Mouse (Mus musculus) hindbrain, embryonic 13.5 days (tissue): ENCODE data around the gene Espnl. TPM values are rescaled to one million over a fixed set of nuclear protein-coding genes. Genes with fewer than 3 reads are reported as not detected.

Source experiments
- ATAC-seq: fragments of 200-750 bp; cut with Nextera tagmentation; 2 replicates; pipeline ENCODE4 v1.8.0; 2017; ENCODE audit warnings: moderate TSS enrichment; ENCODE audit not compliant: low FRiP score
- H3K27ac ChIP-seq: fragments of 300-500 bp; sonication (generic); 2 replicates; pipeline ENCODE4 v1.5.1; 2015; ENCODE audit warnings: inconsistent platforms, mild to moderate bottlenecking, moderate library complexity
- H3K27me3 ChIP-seq: fragments of 300-500 bp; sonication (generic); 2 replicates; pipeline ENCODE4 v1.6.1; 2015; ENCODE audit warnings: mild to moderate bottlenecking, inconsistent platforms
- H3K36me3 ChIP-seq: fragments of 300-500 bp; sonication (generic); 2 replicates; pipeline ENCODE4 v1.6.1; 2015; ENCODE audit warnings: mild to moderate bottlenecking, inconsistent platforms
- H3K4me1 ChIP-seq: fragments of 300-500 bp; sonication (generic); replicated peaks from 2 replicates; pipeline ENCODE4 v1.6.1; 2015; ENCODE audit warnings: inconsistent platforms
- H3K4me2 ChIP-seq: fragments of 300-500 bp; sonication (generic); 2 replicates; pipeline ENCODE4 v1.6.1; 2015; ENCODE audit warnings: inconsistent platforms, mild to moderate bottlenecking, moderate library complexity
- H3K4me3 ChIP-seq: fragments of 300-500 bp; sonication (generic); 2 replicates; pipeline ENCODE4 v1.5.1; 2015; ENCODE audit warnings: mild to moderate bottlenecking, inconsistent platforms
- H3K9ac ChIP-seq: fragments of 300-500 bp; sonication (generic); 2 replicates; pipeline ENCODE4 v1.6.1; 2015; ENCODE audit warnings: mild to moderate bottlenecking, inconsistent platforms
- H3K9me3 ChIP-seq: fragments of 300-500 bp; sonication (generic); 2 replicates; pipeline ENCODE4 v1.6.1; 2016; ENCODE audit warnings: inconsistent platforms
- WGBS: fragments of 180-500 bp; shearing (Covaris S2); methylation state at CpG from one replicate; pipeline ENCODE4 v1.1.7; 2015; 5-methylcytosine and 5-hydroxymethylcytosine counted together
- polyA plus RNA-seq: library from polyadenylated mRNA; unstranded; fragments of >200 nt; fragmentation: Nextera tagmentation; extraction: Ambion mirVana; gene quantifications from 2 replicates; pipeline ENCODE4 v1.2.1, GENCODE M21; 2015

The Espnl gene
- polyA plus RNA-seq, 1 experiment from 2014 or later, result 0.26 TPM

GRCm38 (mm10) chr1:91299026-91299706 is 22.7 kb upstream of the Espnl start:
- WGBS, result 86% methylated on average over 13 of the region's 13 CpGs
- H3K27me3 ChIP-seq, result no peaks in the 10 kb centered on the region
- peaks cover 16% of the 10 kb centered on the region for H3K36me3 ChIP-seq
- peak overlapping the region; percentile 68 for H3K4me2 ChIP-seq
- H3K9ac ChIP-seq, result peak overlapping the region; percentile 83; the same call in 1 of the 2 replicates
- no peaks in the 10 kb centered on the region for H3K9me3 ChIP-seq
- peaks cover 14% of the 10 kb centered on the region for H3K4me1 ChIP-seq
- ATAC-seq, result no peak
- no peak overlapping the region for H3K27ac ChIP-seq
- peak overlapping the region; percentile 88 for H3K4me3 ChIP-seq

DNA sequence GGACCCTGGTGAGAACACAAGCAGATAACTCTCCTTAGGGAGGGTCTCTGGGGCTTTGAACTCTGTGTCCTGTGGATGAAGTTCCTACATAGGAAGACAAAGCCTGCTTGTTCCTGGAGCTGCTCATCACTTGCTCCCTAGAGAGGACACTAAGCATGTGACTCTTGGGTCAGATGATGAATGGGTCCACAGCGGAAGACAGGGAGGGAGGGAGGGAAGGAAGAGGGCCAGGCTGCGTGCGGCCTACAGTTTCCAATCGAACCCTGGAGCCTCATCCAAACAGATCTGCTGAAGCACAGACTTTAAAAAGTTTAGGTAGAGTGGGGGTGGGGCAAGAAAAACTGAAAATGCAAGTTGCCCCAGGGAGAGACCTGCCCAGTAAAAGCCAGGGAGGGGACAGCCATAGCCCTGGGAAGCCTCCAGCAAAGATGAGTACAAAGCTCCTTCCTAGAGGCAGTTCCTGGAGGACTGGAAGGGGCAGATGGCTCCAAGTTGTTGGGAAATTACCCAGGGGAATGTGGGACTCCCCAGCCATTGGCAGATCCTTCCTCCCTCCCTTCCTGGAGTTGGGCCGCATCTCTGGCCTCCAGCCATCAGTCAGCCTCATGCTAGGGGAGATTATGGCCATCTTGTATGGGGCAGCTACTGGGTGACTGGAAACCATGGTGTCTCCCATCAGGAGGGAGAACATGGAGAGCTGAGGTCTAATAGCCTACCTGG is 22.0 kb upstream of the Espnl start:
- peaks cover 14% of the 10 kb centered on the region for H3K4me1 ChIP-seq
- H3K36me3 ChIP-seq, result peaks cover 16% of the 10 kb centered on the region
- H3K9ac ChIP-seq, result no peak overlapping the region
- no peaks in the 10 kb centered on the region for H3K9me3 ChIP-seq
- WGBS, result 72% methylated on average over 5 of the region's 5 CpGs
- no peak overlapping the region for H3K4me3 ChIP-seq
- H3K4me2 ChIP-seq, result no peak overlapping the region
- H3K27ac ChIP-seq, result no peak overlapping the region
- no peak for ATAC-seq
- H3K27me3 ChIP-seq, result no peaks in the 10 kb centered on the region

GRCm38 (mm10) chr1:91301206-91301920 is 20.5 kb upstream of the Espnl start:
- no peak overlapping the region for H3K4me3 ChIP-seq
- H3K27me3 ChIP-seq, result no peaks in the 10 kb centered on the region
- peaks cover 26% of the 10 kb centered on the region for H3K36me3 ChIP-seq
- no peak for ATAC-seq
- H3K27ac ChIP-seq, result no peak overlapping the region
- no peak overlapping the region for H3K9ac ChIP-seq
- H3K4me1 ChIP-seq, result peaks cover 14% of the 10 kb centered on the region
- H3K9me3 ChIP-seq, result no peaks in the 10 kb centered on the region
- WGBS, result 73% methylated on average over 3 of the region's 3 CpGs
- H3K4me2 ChIP-seq, result no peak overlapping the region

GRCm38 (mm10) chr1:91302021-91302420 is 19.9 kb upstream of the Espnl start:
- peaks cover 14% of the 10 kb centered on the region for H3K4me1 ChIP-seq
- no peaks in the 10 kb centered on the region for H3K9me3 ChIP-seq
- H3K9ac ChIP-seq, result no peak overlapping the region
- H3K4me3 ChIP-seq, result no peak overlapping the region
- H3K27me3 ChIP-seq, result no peaks in the 10 kb centered on the region
- H3K4me2 ChIP-seq, result no peak overlapping the region
- ATAC-seq, result no peak
- H3K36me3 ChIP-seq, result peaks cover 30% of the 10 kb centered on the region
- H3K27ac ChIP-seq, result no peak overlapping the region
- 92% methylated on average over 3 of the region's 3 CpGs for WGBS

GRCm38 (mm10) chr1:91304621-91305020 is 17.3 kb upstream of the Espnl start:
- 96% methylated on average over 4 of the region's 4 CpGs for WGBS
- no peaks in the 10 kb centered on the region for H3K27me3 ChIP-seq
- no peak for ATAC-seq
- no peaks in the 10 kb centered on the region for H3K4me1 ChIP-seq
- no peak overlapping the region for H3K27ac ChIP-seq
- no peaks in the 10 kb centered on the region for H3K9me3 ChIP-seq
- H3K9ac ChIP-seq, result no peak overlapping the region
- H3K4me3 ChIP-seq, result no peak overlapping the region
- H3K36me3 ChIP-seq, result peaks cover 55% of the 10 kb centered on the region
- no peak overlapping the region for H3K4me2 ChIP-seq

- no peaks in the 10 kb centered on the region for H3K9me3 ChIP-seq
- H3K4me3 ChIP-seq, result no peak overlapping the region
- no peak overlapping the region for H3K27ac ChIP-seq
- H3K36me3 ChIP-seq, result peaks cover 68% of the 10 kb centered on the region
- H3K9ac ChIP-seq, result no peak overlapping the region
- no peak for ATAC-seq
- H3K4me1 ChIP-seq, result 0 out of 2 replicates have a peak, but pooled peaks cover 3% of the 10 kb centered on the region
- no peaks in the 10 kb centered on the region for H3K27me3 ChIP-seq
- 94% methylated on average over 13 of the region's 13 CpGs for WGBS
- no peak overlapping the region for H3K4me2 ChIP-seq
These were observed 12.3 kb upstream of the Espnl start for GRCm38 (mm10) chr1:91309366-91310085.

- peaks cover 46% of the 10 kb centered on the region for H3K36me3 ChIP-seq
- H3K9ac ChIP-seq, result no peak overlapping the region
- no peak overlapping the region for H3K27ac ChIP-seq
- 0 out of 2 replicates have a peak, but pooled peaks cover 3% of the 10 kb centered on the region for H3K4me1 ChIP-seq
- no peak overlapping the region for H3K4me3 ChIP-seq
- H3K9me3 ChIP-seq, result no peaks in the 10 kb centered on the region
- no peak overlapping the region for H3K4me2 ChIP-seq
- H3K27me3 ChIP-seq, result no peaks in the 10 kb centered on the region
- WGBS, result 92% methylated on average over 4 of the region's 4 CpGs
- ATAC-seq, result no peak
These were observed 9.6 kb upstream of the Espnl start for GRCm38 (mm10) chr1:91312273-91312672.

DNA sequence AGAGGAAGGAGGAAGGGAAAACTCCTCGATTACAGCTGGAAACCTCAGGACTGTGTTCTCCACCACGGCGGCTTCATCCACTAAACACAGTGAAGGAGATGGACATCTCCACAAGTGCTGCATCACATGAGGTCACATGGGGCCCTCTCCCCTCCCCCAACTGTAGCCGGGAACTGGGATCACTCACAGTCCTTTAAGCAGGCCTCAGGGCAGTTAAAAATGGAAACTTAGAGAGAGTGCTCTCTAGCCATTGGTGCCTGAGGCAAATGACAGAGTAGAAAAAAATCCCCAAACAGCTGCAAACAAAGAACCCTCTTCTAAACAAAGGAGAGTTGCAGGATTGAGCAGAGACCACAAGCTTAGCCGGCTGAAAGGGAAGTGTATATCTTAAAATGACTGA is 8.6 kb upstream of the Espnl start:
- 40% methylated on average over 5 of the region's 5 CpGs for WGBS
- Histone ChIP-seq H3K36me3 (peaks cover 40% of the 10 kb centered on the region), H3K27ac (no peak overlapping the region), H3K27me3 (no peaks in the 10 kb centered on the region), H3K9me3 (no peaks in the 10 kb centered on the region), H3K4me1 (0 out of 2 replicates have a peak, but pooled peaks cover 3% of the 10 kb centered on the region), H3K4me2 (no peak overlapping the region), H3K9ac (no peak overlapping the region), H3K4me3 (no peak overlapping the region)
- ATAC-seq, result no peak

DNA sequence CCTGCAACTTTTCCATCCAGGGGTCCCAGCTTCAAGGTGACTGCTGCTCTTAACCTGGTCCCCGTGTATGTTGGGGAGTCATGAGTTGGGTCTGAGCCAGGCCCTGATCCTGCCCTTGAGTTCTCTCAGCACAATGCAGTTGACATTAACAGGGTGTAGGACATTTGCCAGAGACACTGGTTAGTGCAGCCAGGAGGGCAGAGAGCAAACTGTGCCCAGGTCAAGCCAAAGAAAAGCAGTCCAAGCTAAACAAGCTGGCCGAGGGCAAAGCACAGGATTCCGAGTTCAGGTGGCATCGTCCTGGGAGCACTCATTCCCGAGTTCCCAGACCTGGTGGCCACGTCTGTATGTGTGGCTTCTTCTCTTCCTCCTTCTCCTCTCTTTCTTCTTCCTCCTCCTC is 4.2 kb upstream of the Espnl start:
- H3K4me2 ChIP-seq, result no peak overlapping the region
- H3K36me3 ChIP-seq, result peaks cover 3% of the 10 kb centered on the region
- no peak overlapping the region for H3K27ac ChIP-seq
- H3K4me3 ChIP-seq, result no peak overlapping the region
- 0 out of 2 replicates have a peak, but pooled peaks cover 3% of the 10 kb centered on the region for H3K4me1 ChIP-seq
- no peak overlapping the region for H3K9ac ChIP-seq
- WGBS, result 84% methylated on average over 6 of the region's 6 CpGs
- H3K27me3 ChIP-seq, result no peaks in the 10 kb centered on the region
- no peaks in the 10 kb centered on the region for H3K9me3 ChIP-seq
- no peak for ATAC-seq

GRCm38 (mm10) chr1:91324646-91325045 is 2.8 kb downstream of the Espnl start:
- Histone ChIP-seq H3K36me3 (no peaks in the 10 kb centered on the region), H3K27ac (no peak overlapping the region), H3K27me3 (0 out of 2 replicates have a peak, but pooled peaks cover 4% of the 10 kb centered on the region), H3K4me1 (no peaks in the 10 kb centered on the region), H3K4me2 (no peak overlapping the region), H3K4me3 (no peak overlapping the region), H3K9ac (no peak overlapping the region), H3K9me3 (no peaks in the 10 kb centered on the region)
- 84% methylated on average over 2 of the region's 2 CpGs for WGBS
- no peak for ATAC-seq

DNA sequence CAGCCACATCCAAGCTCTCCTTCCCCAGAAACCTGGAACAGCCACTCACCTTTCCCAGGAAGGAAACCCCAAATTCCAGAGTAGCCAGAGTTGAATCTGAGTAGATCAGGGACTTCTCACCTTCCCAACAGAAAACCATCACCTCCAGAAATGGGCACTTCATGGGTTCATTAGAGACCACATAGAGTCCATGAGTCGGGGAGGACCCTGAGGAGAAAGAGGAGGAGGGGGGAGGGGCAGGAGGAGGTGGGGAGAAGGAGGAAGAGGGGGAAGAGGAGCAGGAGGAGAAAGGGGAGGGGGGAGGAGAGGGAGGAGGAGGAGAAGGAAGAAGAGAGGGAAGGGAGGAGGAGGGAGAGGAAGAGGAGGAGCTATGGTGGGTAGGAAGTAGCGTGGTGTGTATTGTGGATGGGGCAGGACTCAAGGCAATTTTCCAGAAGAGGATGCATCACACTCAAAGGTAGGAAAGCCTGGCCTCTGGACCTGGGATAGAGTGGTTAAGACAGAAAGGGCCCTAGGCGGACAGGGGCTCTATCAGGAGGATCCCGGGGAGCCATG is 3.7 kb downstream of the Espnl start:
- Histone ChIP-seq H3K27ac (no peak overlapping the region), H3K36me3 (no peaks in the 10 kb centered on the region), H3K27me3 (0 out of 2 replicates have a peak, but pooled peaks cover 4% of the 10 kb centered on the region), H3K4me3 (no peak overlapping the region), H3K4me2 (no peak overlapping the region), H3K9ac (no peak overlapping the region), H3K4me1 (no peaks in the 10 kb centered on the region), H3K9me3 (no peaks in the 10 kb centered on the region)
- no peak for ATAC-seq
- WGBS, result 74% methylated on average over 4 of the region's 4 CpGs
